Mouse (Mus musculus) testis, postnatal 14 days (tissue): Measurements from ENCODE around the gene Arhgap9.
A peak's percentile ranks its signal among the peaks of the same experiment; 100 is the strongest.

ENCODE experiments used
- DNase-seq: peaks from one replicate; pipeline ENCODE4 v3.0.0; 2021; ENCODE audit warnings: low spot score

The Arhgap9 gene

GRCm38 (mm10) chr10:127322669-127323068, 905 bp downstream of the Arhgap9 start:
- DNase-seq: no peak

- DNase-seq: no peak
Observed at GRCm38 (mm10) chr10:127323131-127323855, 1.5 kb downstream of the Arhgap9 start.

- no peak for DNase-seq
Observed at GRCm38 (mm10) chr10:127324495-127324894, 2.7 kb downstream of the Arhgap9 start.

- no peak for DNase-seq
Observed at GRCm38 (mm10) chr10:127325454-127326016, 3.8 kb downstream of the Arhgap9 start.

- DNase-seq: no peak
Observed at GRCm38 (mm10) chr10:127326017-127326801, 4.4 kb downstream of the Arhgap9 start.

- DNase-seq: no peak
Observed at GRCm38 (mm10) chr10:127326828-127327227, 5.1 kb downstream of the Arhgap9 start.

- DNase-seq: no peak
Observed at GRCm38 (mm10) chr10:127327461-127328145, 5.8 kb downstream of the Arhgap9 start.

- no peak for DNase-seq
Observed at GRCm38 (mm10) chr10:127330212-127330611, 8.4 kb downstream of the Arhgap9 start.

- no peak for DNase-seq
Observed at GRCm38 (mm10) chr10:127332211-127332874, 10.6 kb downstream of the Arhgap9 start.

- no peak for DNase-seq
Observed at GRCm38 (mm10) chr10:127333152-127333551, 11.4 kb downstream of the Arhgap9 start.

- no peak for DNase-seq
Observed at GRCm38 (mm10) chr10:127335271-127335670, 13.5 kb downstream of the Arhgap9 start.

- no peak for DNase-seq
Observed at GRCm38 (mm10) chr10:127336952-127337351, 15.2 kb downstream of the Arhgap9 start.

- DNase-seq: no peak
Observed at GRCm38 (mm10) chr10:127337536-127338099, 15.9 kb downstream of the Arhgap9 start.

GRCm38 (mm10) chr10:127338930-127339682, 17.3 kb downstream of the Arhgap9 start:
- peak; percentile 86 for DNase-seq

GRCm38 (mm10) chr10:127339683-127340576, 18.2 kb downstream of the Arhgap9 start:
- peak; percentile 51 for DNase-seq

- DNase-seq: no peak
Observed at GRCm38 (mm10) chr10:127340577-127341359, 19.0 kb downstream of the Arhgap9 start.

- no peak for DNase-seq
Observed at GRCm38 (mm10) chr10:127341360-127341690, 19.6 kb downstream of the Arhgap9 start.

- peak; percentile 82 for DNase-seq
Observed at GRCm38 (mm10) chr10:127341891-127342639, 20.3 kb downstream of the Arhgap9 start, which contains the start of gene Gli1. Gene Gli1, minus strand, starts transcription at chr10:127341974.
